Mouse (Mus musculus): Measurements from ENCODE around the gene Nhs. TPM values are rescaled to one million over a fixed set of nuclear protein-coding genes. Genes with fewer than 3 reads are reported as not detected.

Gene Nhs
- polyA plus RNA-seq, 2 experiments, result 2.4 to 3.9 TPM

GRCm38 (mm10) chrX:161981399-161981798 is 178.1 kb downstream of the Nhs start:
- DNase-seq (ENCODE audit: low spot score) (no peak), ATAC-seq (ENCODE audit: low FRiP score, low read depth) (no peak)
- WGBS, result 64% methylated on average over 6 of the region's 6 CpGs
- Histone ChIP-seq H3K36me3 (ENCODE audit: control insufficient read depth, insufficient read depth, low read length) (no peaks in the 10 kb centered on the region), H3K27ac (replicated peaks; ENCODE audit: low read depth, low read length) (no peak overlapping the region), H3K27me3 (ENCODE audit: control insufficient read depth, insufficient read depth, low read length) (0 out of 2 replicates have a peak, but pooled peaks cover 6% of the 10 kb centered on the region), H3K4me3 (replicated peaks; ENCODE audit: low read length) (no peak overlapping the region), H3K9ac (ENCODE audit: low read depth, low read length, severe bottlenecking) (no peak overlapping the region), H3K9me3 (ENCODE audit: control insufficient read depth, low read length) (no peaks in the 10 kb centered on the region), H3K4me2 (replicated peaks; ENCODE audit: low read depth, low read length, severe bottlenecking) (no peak overlapping the region), H3K4me1 (ENCODE audit: control insufficient read depth, insufficient read depth, low read length) (no peaks in the 10 kb centered on the region)
- TF ChIP-seq POLR2A (IDR thresholded peaks at IDR 0.05; ENCODE audit: borderline replicate concordance, extremely low read depth, insufficient read depth, insufficient read length), result no peak

- DNase-seq (ENCODE audit: low spot score) (no peak), ATAC-seq (ENCODE audit: low FRiP score, low read depth) (no peak)
- Histone ChIP-seq H3K36me3 (ENCODE audit: control insufficient read depth, insufficient read depth, low read length) (no peaks in the 10 kb centered on the region), H3K27me3 (ENCODE audit: control insufficient read depth, insufficient read depth, low read length) (0 out of 2 replicates have a peak, but pooled peaks cover 6% of the 10 kb centered on the region), H3K9me3 (ENCODE audit: control insufficient read depth, low read length) (no peaks in the 10 kb centered on the region), H3K9ac (ENCODE audit: low read depth, low read length, severe bottlenecking) (no peak overlapping the region), H3K4me1 (ENCODE audit: control insufficient read depth, insufficient read depth, low read length) (no peaks in the 10 kb centered on the region), H3K4me2 (replicated peaks; ENCODE audit: low read depth, low read length, severe bottlenecking) (no peak overlapping the region), H3K4me3 (replicated peaks; ENCODE audit: low read length) (no peak overlapping the region), H3K27ac (replicated peaks; ENCODE audit: low read depth, low read length) (no peak overlapping the region)
- TF ChIP-seq POLR2A (IDR thresholded peaks at IDR 0.05; ENCODE audit: borderline replicate concordance, extremely low read depth, insufficient read depth, insufficient read length), result no peak
These were observed 179.6 kb downstream of the Nhs start for GRCm38 (mm10) chrX:161979946-161980345.

GRCm38 (mm10) chrX:161977236-161977841 is 182.2 kb downstream of the Nhs start:
- 59% methylated on average over 4 of the region's 4 CpGs for WGBS
- H3K4me2 ChIP-seq (replicated peaks; ENCODE audit: low read depth, low read length, severe bottlenecking), result no peak overlapping the region
- H3K9ac ChIP-seq (ENCODE audit: low read depth, low read length, severe bottlenecking), result no peak overlapping the region
- no peak for TF ChIP-seq POLR2A (IDR thresholded peaks at IDR 0.05; ENCODE audit: borderline replicate concordance, extremely low read depth, insufficient read depth, insufficient read length)
- ATAC-seq (ENCODE audit: low FRiP score, low read depth) (no peak), DNase-seq (ENCODE audit: low spot score) (no peak)
- H3K27ac ChIP-seq (replicated peaks; ENCODE audit: low read depth, low read length), result no peak overlapping the region
- H3K36me3 ChIP-seq (ENCODE audit: control insufficient read depth, insufficient read depth, low read length), result no peaks in the 10 kb centered on the region
- H3K9me3 ChIP-seq (ENCODE audit: control insufficient read depth, low read length), result no peaks in the 10 kb centered on the region
- no peak overlapping the region for H3K4me3 ChIP-seq (replicated peaks; ENCODE audit: low read length)
- H3K4me1 ChIP-seq (ENCODE audit: control insufficient read depth, insufficient read depth, low read length), result no peaks in the 10 kb centered on the region
- H3K27me3 ChIP-seq (ENCODE audit: control insufficient read depth, insufficient read depth, low read length), result 0 out of 2 replicates have a peak, but pooled peaks cover 6% of the 10 kb centered on the region

- TF ChIP-seq POLR2A (IDR thresholded peaks at IDR 0.05; ENCODE audit: borderline replicate concordance, extremely low read depth, insufficient read depth, insufficient read length), result no peak
- no peak overlapping the region for H3K9ac ChIP-seq (ENCODE audit: low read depth, low read length, severe bottlenecking)
- H3K4me1 ChIP-seq (ENCODE audit: control insufficient read depth, insufficient read depth, low read length), result no peaks in the 10 kb centered on the region
- H3K27me3 ChIP-seq (ENCODE audit: control insufficient read depth, insufficient read depth, low read length), result 0 out of 2 replicates have a peak, but pooled peaks cover 6% of the 10 kb centered on the region
- WGBS, result 57% methylated on average over 2 of the region's 2 CpGs
- H3K4me2 ChIP-seq (replicated peaks; ENCODE audit: low read depth, low read length, severe bottlenecking), result no peak overlapping the region
- no peak overlapping the region for H3K4me3 ChIP-seq (replicated peaks; ENCODE audit: low read length)
- DNase-seq (ENCODE audit: low spot score), result no peak
- no peaks in the 10 kb centered on the region for H3K9me3 ChIP-seq (ENCODE audit: control insufficient read depth, low read length)
- no peak overlapping the region for H3K27ac ChIP-seq (replicated peaks; ENCODE audit: low read depth, low read length)
- no peak for ATAC-seq (ENCODE audit: low FRiP score, low read depth)
- H3K36me3 ChIP-seq (ENCODE audit: control insufficient read depth, insufficient read depth, low read length), result no peaks in the 10 kb centered on the region
These were observed 183.2 kb downstream of the Nhs start for GRCm38 (mm10) chrX:161976376-161976775.

GRCm38 (mm10) chrX:161973572-161973971 is 186.0 kb downstream of the Nhs start:
- Histone ChIP-seq H3K27me3 (ENCODE audit: control insufficient read depth, insufficient read depth, low read length) (0 out of 2 replicates have a peak, but pooled peaks cover 6% of the 10 kb centered on the region), H3K4me2 (replicated peaks; ENCODE audit: low read depth, low read length, severe bottlenecking) (no peak overlapping the region), H3K4me3 (replicated peaks; ENCODE audit: low read length) (no peak overlapping the region), H3K9me3 (ENCODE audit: control insufficient read depth, low read length) (no peaks in the 10 kb centered on the region), H3K36me3 (ENCODE audit: control insufficient read depth, insufficient read depth, low read length) (no peaks in the 10 kb centered on the region), H3K9ac (ENCODE audit: low read depth, low read length, severe bottlenecking) (no peak overlapping the region), H3K4me1 (ENCODE audit: control insufficient read depth, insufficient read depth, low read length) (no peaks in the 10 kb centered on the region), H3K27ac (replicated peaks; ENCODE audit: low read depth, low read length) (no peak overlapping the region)
- WGBS, result 37% methylated on average over 3 of the region's 3 CpGs
- DNase-seq (ENCODE audit: low spot score), result no peak
- ATAC-seq (ENCODE audit: low FRiP score, low read depth), result no peak
- TF ChIP-seq POLR2A (IDR thresholded peaks at IDR 0.05; ENCODE audit: borderline replicate concordance, extremely low read depth, insufficient read depth, insufficient read length), result no peak
